Mouse (Mus musculus) embryonic facial prominence, embryonic 12.5 days (tissue): ENCODE data around the gene Bean1. TPM values are rescaled to one million over a fixed set of nuclear protein-coding genes. Genes with fewer than 3 reads are reported as not detected.
A peak's percentile ranks its signal among the peaks of the same experiment; 100 is the strongest.

ENCODE experiments used
- ATAC-seq: fragments of 200-750 bp; cut with Nextera tagmentation; 2 replicates; pipeline ENCODE4 v1.8.0; 2017; ENCODE audit not compliant: insufficient number of reproducible peaks, insufficient read depth, low FRiP score, low TSS enrichment
- H3K27ac ChIP-seq: fragments of 300-500 bp; sonication (generic); 2 replicates; pipeline ENCODE4 v1.5.1; 2016; ENCODE audit warnings: mild to moderate bottlenecking
- H3K27me3 ChIP-seq: fragments of 300-500 bp; sonication (generic); 2 replicates; pipeline ENCODE4 v1.6.1; 2016; ENCODE audit warnings: mild to moderate bottlenecking, moderate library complexity
- H3K36me3 ChIP-seq: fragments of 300-500 bp; sonication (generic); 2 replicates; pipeline ENCODE4 v1.6.1; 2016; ENCODE audit warnings: mild to moderate bottlenecking
- H3K4me1 ChIP-seq: fragments of 300-500 bp; sonication (generic); 2 replicates; pipeline ENCODE4 v1.6.1; 2016
- H3K4me2 ChIP-seq: fragments of 300-500 bp; sonication (generic); replicated peaks from 2 replicates; pipeline ENCODE4 v1.6.1; 2016; ENCODE audit warnings: mild to moderate bottlenecking, moderate library complexity
- H3K4me3 ChIP-seq: fragments of 300-500 bp; sonication (generic); 2 replicates; pipeline ENCODE4 v1.5.1; 2016; ENCODE audit warnings: mild to moderate bottlenecking
- H3K9ac ChIP-seq: fragments of 300-500 bp; sonication (generic); 2 replicates; pipeline ENCODE4 v1.6.1; 2016; ENCODE audit warnings: mild to moderate bottlenecking, moderate library complexity
- H3K9me3 ChIP-seq: fragments of 300-500 bp; sonication (generic); 2 replicates; pipeline ENCODE4 v1.6.1; 2016; ENCODE audit warnings: mild to moderate bottlenecking, moderate library complexity
- WGBS: fragments of 180-500 bp; shearing (Covaris S2); methylation state at CpG from one replicate; pipeline ENCODE4 v1.1.7; 2016; 5-methylcytosine and 5-hydroxymethylcytosine counted together
- polyA plus RNA-seq: library from polyadenylated mRNA; unstranded; fragments of >200 nt; fragmentation: Nextera tagmentation; extraction: Ambion mirVana; gene quantifications from 2 replicates; pipeline ENCODE4 v1.2.1, GENCODE M21; 2016

The Bean1 gene
- polyA plus RNA-seq, 1 experiment from 2014 or later: 0.92 TPM

- H3K4me2 ChIP-seq: no peak overlapping the region
- 90% methylated on average over 25 of the region's 25 CpGs for WGBS
- H3K27me3 ChIP-seq: no peaks in the 10 kb centered on the region; the same call in 1 of the 2 replicates
- ATAC-seq: no peak
- H3K9ac ChIP-seq: no peak overlapping the region
- no peak overlapping the region for H3K27ac ChIP-seq
- no peaks in the 10 kb centered on the region for H3K4me1 ChIP-seq
- H3K9me3 ChIP-seq: no peaks in the 10 kb centered on the region
- H3K36me3 ChIP-seq: no peaks in the 10 kb centered on the region
- H3K4me3 ChIP-seq: no peak overlapping the region
Measured at GRCm38 (mm10) chr8:104142415-104142814, 27.8 kb upstream of the Bean1 start.

- no peaks in the 10 kb centered on the region for H3K4me1 ChIP-seq
- H3K36me3 ChIP-seq: no peaks in the 10 kb centered on the region
- WGBS: 72% methylated on average over 4 of the region's 4 CpGs
- H3K4me3 ChIP-seq: no peak overlapping the region
- no peak for ATAC-seq
- H3K4me2 ChIP-seq: no peak overlapping the region
- no peak overlapping the region for H3K9ac ChIP-seq
- no peak overlapping the region for H3K27ac ChIP-seq
- H3K27me3 ChIP-seq: no peaks in the 10 kb centered on the region; the same call in 1 of the 2 replicates
- no peaks in the 10 kb centered on the region for H3K9me3 ChIP-seq
Measured at GRCm38 (mm10) chr8:104143379-104143778, 26.9 kb upstream of the Bean1 start.

GRCm38 (mm10) chr8:104144434-104145216, 25.6 kb upstream of the Bean1 start:
- no peak for ATAC-seq
- H3K4me2 ChIP-seq: no peak overlapping the region
- H3K27me3 ChIP-seq: no peaks in the 10 kb centered on the region; the same call in 1 of the 2 replicates
- no peak overlapping the region for H3K4me3 ChIP-seq
- H3K4me1 ChIP-seq: no peaks in the 10 kb centered on the region
- H3K36me3 ChIP-seq: no peaks in the 10 kb centered on the region
- no peak overlapping the region for H3K9ac ChIP-seq
- no peaks in the 10 kb centered on the region for H3K9me3 ChIP-seq
- no peak overlapping the region for H3K27ac ChIP-seq
- WGBS: 85% methylated on average over 13 of the region's 13 CpGs

GRCm38 (mm10) chr8:104145981-104146689, 24.1 kb upstream of the Bean1 start:
- no peaks in the 10 kb centered on the region for H3K4me1 ChIP-seq
- no peak overlapping the region for H3K4me3 ChIP-seq
- no peak for ATAC-seq
- H3K9ac ChIP-seq: no peak overlapping the region
- no peaks in the 10 kb centered on the region for H3K9me3 ChIP-seq
- no peak overlapping the region for H3K27ac ChIP-seq
- 34% methylated on average over 15 of the region's 15 CpGs for WGBS
- no peaks in the 10 kb centered on the region for H3K36me3 ChIP-seq
- H3K4me2 ChIP-seq: no peak overlapping the region
- H3K27me3 ChIP-seq: no peaks in the 10 kb centered on the region; the same call in 1 of the 2 replicates

GRCm38 (mm10) chr8:104146717-104147494, 23.3 kb upstream of the Bean1 start:
- no peaks in the 10 kb centered on the region; the same call in 1 of the 2 replicates for H3K27me3 ChIP-seq
- H3K4me3 ChIP-seq: no peak overlapping the region
- no peaks in the 10 kb centered on the region for H3K9me3 ChIP-seq
- H3K36me3 ChIP-seq: no peaks in the 10 kb centered on the region
- 88% methylated on average over 15 of the region's 15 CpGs for WGBS
- H3K27ac ChIP-seq: no peak overlapping the region
- no peak for ATAC-seq
- no peak overlapping the region for H3K9ac ChIP-seq
- no peaks in the 10 kb centered on the region for H3K4me1 ChIP-seq
- H3K4me2 ChIP-seq: no peak overlapping the region

GRCm38 (mm10) chr8:104147947-104148346, 22.3 kb upstream of the Bean1 start:
- WGBS: 95% methylated on average over 2 of the region's 2 CpGs
- Histone ChIP-seq H3K9me3 (no peaks in the 10 kb centered on the region), H3K4me1 (no peaks in the 10 kb centered on the region), H3K9ac (no peak overlapping the region), H3K27me3 (no peaks in the 10 kb centered on the region; the same call in 1 of the 2 replicates), H3K4me3 (no peak overlapping the region), H3K27ac (no peak overlapping the region), H3K36me3 (no peaks in the 10 kb centered on the region), H3K4me2 (no peak overlapping the region)
- ATAC-seq: 0 out of 2 replicates have a peak, but pooled peaks have one; percentile 35

- WGBS: 56% methylated on average over 5 of the region's 5 CpGs
- Histone ChIP-seq H3K9ac (no peak overlapping the region), H3K27me3 (no peaks in the 10 kb centered on the region), H3K4me1 (no peaks in the 10 kb centered on the region), H3K4me3 (no peak overlapping the region), H3K36me3 (no peaks in the 10 kb centered on the region), H3K4me2 (no peak overlapping the region), H3K27ac (no peak overlapping the region), H3K9me3 (no peaks in the 10 kb centered on the region)
- ATAC-seq: no peak
Measured at GRCm38 (mm10) chr8:104160731-104161130, 9.5 kb upstream of the Bean1 start.

- no peak for ATAC-seq
- H3K9ac ChIP-seq: no peak overlapping the region
- no peak overlapping the region for H3K4me2 ChIP-seq
- H3K4me1 ChIP-seq: no peaks in the 10 kb centered on the region
- H3K27ac ChIP-seq: no peak overlapping the region
- H3K4me3 ChIP-seq: no peak overlapping the region
- H3K36me3 ChIP-seq: no peaks in the 10 kb centered on the region
- H3K9me3 ChIP-seq: no peaks in the 10 kb centered on the region
- H3K27me3 ChIP-seq: peaks cover 50% of the 10 kb centered on the region
- WGBS: 81% methylated on average over 3 of the region's 3 CpGs
Measured at GRCm38 (mm10) chr8:104169461-104169860, 781 bp upstream of the Bean1 start.

- no peak for ATAC-seq
- 5% methylated on average over 32 of the region's 32 CpGs for WGBS
- peaks cover 51% of the 10 kb centered on the region for H3K27me3 ChIP-seq
Measured at GRCm38 (mm10) chr8:104171050-104171620, 893 bp downstream of the Bean1 start.

GRCm38 (mm10) chr8:104172420-104172819, 2.2 kb downstream of the Bean1 start:
- H3K4me1 ChIP-seq: no peaks in the 10 kb centered on the region
- no peaks in the 10 kb centered on the region for H3K9me3 ChIP-seq
- peaks cover 51% of the 10 kb centered on the region for H3K27me3 ChIP-seq
- no peak overlapping the region for H3K4me2 ChIP-seq
- no peak overlapping the region for H3K27ac ChIP-seq
- ATAC-seq: no peak
- no peak overlapping the region for H3K9ac ChIP-seq
- 87% methylated on average over 6 of the region's 6 CpGs for WGBS
- no peak overlapping the region for H3K4me3 ChIP-seq
- H3K36me3 ChIP-seq: no peaks in the 10 kb centered on the region

More at GRCm38 (mm10) chr8:104171050-104171620, 893 bp downstream of the Bean1 start:
- Histone ChIP-seq H3K4me2 (peak overlapping the region; percentile 97), H3K9me3 (no peaks in the 10 kb centered on the region), H3K4me3 (peak overlapping the region; percentile 73), H3K36me3 (no peaks in the 10 kb centered on the region), H3K27ac (no peak overlapping the region), H3K4me1 (no peaks in the 10 kb centered on the region), H3K9ac (peak overlapping the region; percentile 78)

- H3K27me3 ChIP-seq: peaks cover 31% of the 10 kb centered on the region
- no peak overlapping the region for H3K27ac ChIP-seq
- H3K4me1 ChIP-seq: no peaks in the 10 kb centered on the region
- no peak overlapping the region for H3K4me3 ChIP-seq
- no peak overlapping the region for H3K9ac ChIP-seq
- WGBS: 75% methylated on average over 8 of the region's 8 CpGs
- no peaks in the 10 kb centered on the region for H3K9me3 ChIP-seq
- no peaks in the 10 kb centered on the region for H3K36me3 ChIP-seq
- no peak for ATAC-seq
- H3K4me2 ChIP-seq: no peak overlapping the region
Measured at GRCm38 (mm10) chr8:104175848-104176527, 5.7 kb downstream of the Bean1 start.
